Mouse (Mus musculus) yolk sac, embryonic 10.5 days (tissue): ENCODE results near the gene Gnao1.

ENCODE experiments used
- DNase-seq: peaks from one replicate; pipeline ENCODE4 v3.0.0-alpha.2; 2017; ENCODE audit warnings: low spot score

Gene Gnao1

GRCm38 (mm10) chr8:93809686-93810027 is at the start of gene Gnao1:
Gnao1 (plus strand) TSS chr8:93809966.
- no peak for DNase-seq

- DNase-seq = no peak
Observed at GRCm38 (mm10) chr8:93777605-93778004, 32.2 kb upstream of the Gnao1 start.

- no peak for DNase-seq
Observed at GRCm38 (mm10) chr8:93809226-93809625, 540 bp upstream of the Gnao1 start.

- DNase-seq = peak; percentile 79
Observed at GRCm38 (mm10) chr8:93810028-93810858, 477 bp downstream of the Gnao1 start.

GRCm38 (mm10) chr8:93810859-93811602 is 1.3 kb downstream of the Gnao1 start:
- DNase-seq = no peak

GRCm38 (mm10) chr8:93811719-93812475 is 2.1 kb downstream of the Gnao1 start:
- DNase-seq = no peak

GRCm38 (mm10) chr8:93812566-93813404 is 3.0 kb downstream of the Gnao1 start:
- DNase-seq = no peak

- DNase-seq = peak; percentile 83
Observed at GRCm38 (mm10) chr8:93813405-93813761, 3.6 kb downstream of the Gnao1 start.

- DNase-seq = no peak
Observed at GRCm38 (mm10) chr8:93814266-93814665, 4.5 kb downstream of the Gnao1 start.

- no peak for DNase-seq
Observed at GRCm38 (mm10) chr8:93816226-93816625, 6.5 kb downstream of the Gnao1 start.

- DNase-seq = no peak
Observed at GRCm38 (mm10) chr8:93817366-93817765, 7.6 kb downstream of the Gnao1 start.

- DNase-seq = no peak
Observed at GRCm38 (mm10) chr8:93819929-93820328, 10.2 kb downstream of the Gnao1 start.

- DNase-seq = no peak
Observed at GRCm38 (mm10) chr8:93821327-93821726, 11.6 kb downstream of the Gnao1 start.

GRCm38 (mm10) chr8:93825317-93825716 is 15.6 kb downstream of the Gnao1 start:
- DNase-seq = no peak

GRCm38 (mm10) chr8:93830626-93831025 is 20.9 kb downstream of the Gnao1 start:
- no peak for DNase-seq

- no peak for DNase-seq
Observed at GRCm38 (mm10) chr8:93835771-93836170, 26.0 kb downstream of the Gnao1 start.

- DNase-seq = no peak
Observed at GRCm38 (mm10) chr8:93839113-93839512, 29.3 kb downstream of the Gnao1 start.

- DNase-seq = no peak
Observed at GRCm38 (mm10) chr8:93840486-93840885, 30.7 kb downstream of the Gnao1 start.

GRCm38 (mm10) chr8:93840956-93841752 is 31.4 kb downstream of the Gnao1 start:
- no peak for DNase-seq

- DNase-seq = no peak
Observed at GRCm38 (mm10) chr8:93842574-93842973, 32.8 kb downstream of the Gnao1 start.
